Mouse (Mus musculus) ovary, adult 18-20 months (tissue): ENCODE measurements at regions not wholly inside any gene's neighbourhood (a gene's known extent, or its start where the extent isn't known, plus 50 kb on each side); places are given as distances from the start of the nearest gene placed in this dataset.

ENCODE experiments used
- DNase-seq: peaks from one replicate; pipeline ENCODE4 v3.0.0; 2022; ENCODE audit warnings: low spot score, mixed read lengths

GRCm38 (mm10) chr4:89446765-89447487 lies 136.1 kb upstream of the Cdkn2b start:
- DNase-seq = no peak

- no peak for DNase-seq
Measured at GRCm38 (mm10) chr4:89446156-89446716, 135.4 kb upstream of the Cdkn2b start.

- DNase-seq = no peak
Measured at GRCm38 (mm10) chr4:89445214-89446155, 134.6 kb upstream of the Cdkn2b start.

GRCm38 (mm10) chr4:89442526-89442925 lies 131.7 kb upstream of the Cdkn2b start:
- DNase-seq = no peak

GRCm38 (mm10) chr4:89440821-89441220 lies 130.0 kb upstream of the Cdkn2b start:
- DNase-seq = no peak

GRCm38 (mm10) chr4:89440326-89440725 lies 129.5 kb upstream of the Cdkn2b start:
- no peak for DNase-seq

- no peak for DNase-seq
Measured at GRCm38 (mm10) chr4:89438665-89439064, 127.8 kb upstream of the Cdkn2b start.

- no peak for DNase-seq
Measured at GRCm38 (mm10) chr4:89436764-89437163, 125.9 kb upstream of the Cdkn2b start.

GRCm38 (mm10) chr4:89434152-89434551 lies 123.3 kb upstream of the Cdkn2b start:
- no peak for DNase-seq

GRCm38 (mm10) chr4:89433528-89433927 lies 122.7 kb upstream of the Cdkn2b start:
- no peak for DNase-seq

- no peak for DNase-seq
Measured at GRCm38 (mm10) chr4:89431520-89431919, 120.7 kb upstream of the Cdkn2b start.

GRCm38 (mm10) chr4:89428465-89428864 lies 117.6 kb upstream of the Cdkn2b start:
- no peak for DNase-seq

GRCm38 (mm10) chr4:89427345-89428293 lies 116.8 kb upstream of the Cdkn2b start:
- peak; percentile 59 for DNase-seq

- DNase-seq = no peak
Measured at GRCm38 (mm10) chr4:89425916-89426315, 115.1 kb upstream of the Cdkn2b start.

- DNase-seq = peak; percentile 15
Measured at GRCm38 (mm10) chr4:89421694-89422354, 111.0 kb upstream of the Cdkn2b start.

GRCm38 (mm10) chr4:89420868-89421267 lies 110.0 kb upstream of the Cdkn2b start:
- DNase-seq = no peak

- DNase-seq = no peak
Measured at GRCm38 (mm10) chr4:89419507-89419906, 108.7 kb upstream of the Cdkn2b start.

GRCm38 (mm10) chr4:89405624-89406167 lies 94.9 kb upstream of the Cdkn2b start:
- DNase-seq = no peak

- DNase-seq = no peak
Measured at GRCm38 (mm10) chr4:89403151-89403550, 92.3 kb upstream of the Cdkn2b start.

GRCm38 (mm10) chr4:89402324-89402723 lies 91.5 kb upstream of the Cdkn2b start:
- no peak for DNase-seq

- DNase-seq = no peak
Measured at GRCm38 (mm10) chr4:89401696-89402095, 90.9 kb upstream of the Cdkn2b start.
